Mouse (Mus musculus) embryo, embryonic 11.5 days (tissue): ENCODE data around the gene Abcc3.
A peak's percentile ranks its signal among the peaks of the same experiment; 100 is the strongest.

ENCODE experiments used
- DNase-seq: peaks from one replicate; pipeline ENCODE4 v3.0.0-alpha.2; 2012; ENCODE audit warnings: low read depth, low spot score

Gene Abcc3

GRCm38 (mm10) chr11:94326961-94327411 is 65.8 kb downstream of the Abcc3 start:
- no peak for DNase-seq

DNA sequence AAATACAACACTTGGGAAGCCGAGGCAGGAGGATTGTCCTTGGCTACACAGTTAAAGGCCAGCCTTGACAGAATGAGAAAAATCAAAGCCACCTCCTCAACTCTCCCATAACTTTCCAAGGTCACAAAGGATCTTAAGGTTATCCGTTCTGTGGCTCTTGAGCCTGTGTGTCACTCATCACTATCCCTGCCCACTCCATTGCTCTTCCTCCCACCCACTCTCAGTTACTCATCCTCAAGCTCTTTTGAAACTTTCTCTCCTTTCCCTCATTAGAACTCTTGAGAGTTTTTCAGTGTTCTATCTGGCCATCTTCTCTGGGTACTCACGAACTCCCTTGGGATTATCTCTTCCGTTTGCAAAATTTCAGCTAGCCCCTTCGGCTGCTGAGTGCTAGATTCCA is 68.2 kb downstream of the Abcc3 start:
- no peak for DNase-seq

DNA sequence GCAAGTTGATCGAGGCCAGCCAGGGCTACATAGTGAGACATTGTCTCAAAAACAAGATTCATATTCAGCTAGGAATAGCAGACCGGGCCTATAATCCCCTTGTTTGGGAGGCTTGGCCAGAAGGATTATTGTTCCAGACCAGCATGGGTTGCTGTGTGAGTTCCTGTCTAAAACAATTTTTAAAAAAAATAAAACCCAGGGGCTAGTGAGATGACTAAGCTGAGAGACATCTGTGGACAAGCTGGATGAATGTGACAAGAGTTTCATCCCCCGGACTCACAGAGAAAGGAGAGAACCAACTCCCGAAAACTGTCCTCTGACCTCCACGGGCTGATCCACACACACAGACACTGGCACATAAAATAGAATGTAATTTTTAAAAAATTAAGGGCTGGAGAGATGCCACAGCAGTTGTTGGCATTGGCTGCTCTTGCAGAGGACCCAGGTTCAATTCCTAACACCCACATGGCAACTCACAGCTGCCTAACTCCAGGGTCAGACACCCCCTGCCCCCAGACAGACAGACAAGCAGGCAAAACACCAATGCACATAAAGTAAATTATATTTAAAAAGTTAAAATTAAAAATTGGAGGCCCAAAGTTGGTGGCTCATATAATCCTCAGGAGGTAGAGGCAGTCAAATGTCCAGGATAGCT is 69.4 kb downstream of the Abcc3 start:
- no peak for DNase-seq

GRCm38 (mm10) chr11:94322636-94323035 is 70.2 kb downstream of the Abcc3 start:
- no peak for DNase-seq

- DNase-seq, result peak; percentile 88
Measured at GRCm38 (mm10) chr11:94321931-94322400, 70.8 kb downstream of the Abcc3 start, which contains the start of gene Luc7l3. Gene Luc7l3 (minus strand): TSS chr11:94321988.

- no peak for DNase-seq
Measured at GRCm38 (mm10) chr11:94320969-94321930, 71.5 kb downstream of the Abcc3 start.

GRCm38 (mm10) chr11:94318056-94318455 is 74.7 kb downstream of the Abcc3 start:
- DNase-seq, result no peak

DNA sequence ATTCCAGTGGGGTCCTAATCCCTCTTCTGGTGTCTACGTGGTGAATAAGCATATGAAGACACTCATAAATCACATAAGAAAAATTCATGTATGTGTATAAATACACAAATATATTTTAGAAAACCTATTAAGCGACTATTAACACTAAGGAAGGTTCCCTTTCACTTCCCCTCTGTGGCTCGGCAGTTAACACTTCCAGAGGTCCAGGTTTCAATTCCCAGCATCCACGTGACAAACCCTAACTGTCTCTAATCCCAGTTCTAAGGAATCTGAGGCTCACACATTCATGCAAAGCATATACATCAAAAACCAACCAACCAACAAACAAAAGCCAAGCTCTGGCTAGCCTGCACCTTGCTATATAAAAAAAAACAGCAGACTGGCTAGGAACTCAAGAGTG is 75.3 kb downstream of the Abcc3 start:
- DNase-seq, result no peak

GRCm38 (mm10) chr11:94317014-94317413 is 75.8 kb downstream of the Abcc3 start:
- no peak for DNase-seq

- no peak for DNase-seq
Measured at GRCm38 (mm10) chr11:94316528-94316927, 76.3 kb downstream of the Abcc3 start.

DNA sequence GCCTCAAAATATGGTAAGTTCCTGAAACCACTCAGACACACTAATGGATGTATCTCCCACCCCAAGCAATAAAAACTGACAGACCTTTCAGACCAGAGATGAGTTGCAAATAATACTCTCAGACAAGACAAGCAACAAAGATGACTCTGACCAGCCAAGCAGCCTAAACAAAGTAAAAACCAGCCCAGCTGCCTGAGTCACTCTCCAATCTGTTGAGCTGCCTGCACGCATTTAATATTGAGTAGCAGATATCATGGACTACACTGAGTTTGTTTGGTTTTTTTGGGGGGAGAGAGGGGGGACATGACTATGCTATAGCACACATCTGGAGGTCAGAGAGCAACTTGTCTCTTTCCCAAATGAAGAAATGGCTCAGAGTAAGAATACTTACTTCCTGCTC is 77.5 kb downstream of the Abcc3 start:
- no peak for DNase-seq

- no peak for DNase-seq
Measured at GRCm38 (mm10) chr11:94314098-94314652, 78.6 kb downstream of the Abcc3 start.

- DNase-seq, result no peak
Measured at GRCm38 (mm10) chr11:94312733-94313132, 80.1 kb downstream of the Abcc3 start.

DNA sequence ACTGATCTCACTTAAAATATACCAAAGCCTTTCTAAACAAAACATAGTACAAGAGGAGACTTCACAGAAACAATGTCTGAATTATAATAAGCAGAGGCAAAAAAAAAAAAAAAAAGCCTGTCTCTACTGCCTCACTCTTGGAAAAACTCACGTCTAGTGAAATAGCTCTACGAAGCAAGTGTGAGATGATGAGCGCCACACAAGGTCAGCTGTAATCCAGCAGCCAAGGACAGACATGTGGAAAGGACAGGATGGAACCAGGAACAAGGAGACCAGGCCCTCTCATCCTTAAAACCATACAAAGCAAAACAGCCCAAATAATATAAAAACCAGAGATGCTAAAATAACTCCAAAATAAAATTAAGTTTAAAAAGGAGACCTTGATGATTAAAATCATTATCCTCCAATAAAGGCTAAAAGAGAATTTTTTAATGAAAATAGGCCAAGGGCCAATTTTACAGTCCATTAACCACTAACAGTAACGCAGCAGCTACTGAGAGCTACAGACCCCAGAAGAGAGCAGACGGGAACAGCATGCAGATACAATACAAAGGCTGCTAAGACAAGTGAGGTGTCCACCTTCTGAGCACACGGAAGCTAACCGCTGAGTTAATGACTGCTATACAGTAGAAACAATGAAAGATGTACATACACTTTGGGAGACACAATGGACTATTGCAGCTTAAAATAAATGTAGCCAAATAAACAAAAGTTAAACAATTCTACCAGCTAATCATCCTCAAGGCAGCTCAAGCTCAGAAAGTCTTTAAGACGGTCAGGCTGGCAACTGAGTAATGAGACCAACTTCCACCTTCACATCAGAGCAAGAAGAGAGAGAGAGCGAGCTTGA is 97.6 kb downstream of the Abcc3 start:
- DNase-seq, result no peak
